Mouse (Mus musculus) T-cell, adult 66 days (primary cell): ENCODE measurements around the gene Lhfpl4. TPM values are rescaled to one million over a fixed set of nuclear protein-coding genes. Genes with fewer than 3 reads are reported as not detected.

ENCODE experiments used
- total RNA-seq, 2 experiments: library from RNA; stranded (reverse); gene quantifications; 3 replicates in 1 of 2; 4 replicates in 1 of 2; pipeline ENCODE4 v1.2.4; 2023

Gene Lhfpl4
- total RNA-seq: 1 to 10 TPM; 1.0 to 2.2 TPM

GRCm38 (mm10) chr6:113194841-113195595 is at the start of gene Lhfpl4:
Gene Lhfpl4, minus strand, starts transcription at chr6:113195384.

GRCm38 (mm10) chr6:113237542-113238270 is 42.5 kb upstream of the Lhfpl4 start, which contains the start of gene Mtmr14:
Gene Mtmr14, plus strand, starts transcription at chr6:113237843.

Other genes starting within 250 kb of the Lhfpl4 start
- 1 to 10 TPM; 2.7 to 4.2 TPM for gene Srgap3, start 248.1 kb downstream of the Lhfpl4 start, total RNA-seq
- 10 to 100 TPM; 48.1 to 58.5 TPM for gene Thumpd3, start 149.2 kb downstream of the Lhfpl4 start, total RNA-seq
- gene Setd5, start 118.0 kb downstream of the Lhfpl4 start, total RNA-seq: 100 to 1,000 TPM; 132 to 140 TPM
- gene Mtmr14, start 42.5 kb upstream of the Lhfpl4 start, total RNA-seq: 10 to 100 TPM; 34.7 to 44.1 TPM
- gene Cpne9, start 86.9 kb upstream of the Lhfpl4 start, total RNA-seq: 1 to 10 TPM; 3.3 to 4.3 TPM
- 10 to 100 TPM; 66.2 to 78.3 TPM for gene Brpf1, start 111.8 kb upstream of the Lhfpl4 start, total RNA-seq
- gene Ogg1, start 131.6 kb upstream of the Lhfpl4 start, total RNA-seq: 10 to 100 TPM; 19.1 to 20.2 TPM
- gene Camk1, start 148.6 kb upstream of the Lhfpl4 start, total RNA-seq: 1 to 10 TPM; 1.4 TPM
- 10 to 100 TPM; 26.3 to 31.3 TPM for gene Tada3, start 182.5 kb upstream of the Lhfpl4 start, total RNA-seq
- 100 to 1,000 TPM; 258 to 260 TPM for gene Arpc4, start 182.7 kb upstream of the Lhfpl4 start, total RNA-seq
- gene Ttll3, start 193.9 kb upstream of the Lhfpl4 start, total RNA-seq: 10 to 100 TPM; 76.1 to 77.8 TPM
- 10 to 100 TPM; 11.7 to 19.9 TPM for gene Rpusd3, start 224.0 kb upstream of the Lhfpl4 start, total RNA-seq
- not detected for gene Cidec, start 240.4 kb upstream of the Lhfpl4 start, total RNA-seq
- 10 to 100 TPM; 21.8 to 24.1 TPM for gene Jagn1, start 247.2 kb upstream of the Lhfpl4 start, total RNA-seq